Mouse (Mus musculus) MEL (cell line): ENCODE results near the gene Ctdspl.

Source experiments
- CTCF ChIP-seq, 3 experiments: IDR thresholded peaks in 2 of 3; conservative IDR thresholded peaks in 1 of 3; 2 replicates each; pipeline ENCODE4 v1.5.1; 2011 to 2012; ENCODE audit warnings: low read length in 3 of 3, low read depth in 2 of 3, mild to moderate bottlenecking in 2 of 3, improper control_type of control experiment in 1 of 3, inconsistent platforms in 1 of 3, mixed read lengths in 1 of 3, moderate library complexity in 1 of 3; ENCODE audit not compliant: control insufficient read depth in 1 of 3, insufficient read depth in 1 of 3, poor library complexity in 1 of 3, severe bottlenecking in 1 of 3
- POLR2A ChIP-seq, 2 experiments: IDR thresholded peaks; 2 replicates each; pipeline ENCODE4 v1.6.1; 2011 to 2012; ENCODE audit warnings: low read length in 2 of 2, mild to moderate bottlenecking in 2 of 2, control low read depth in 1 of 2, improper control_type of control experiment in 1 of 2, low read depth in 1 of 2, moderate library complexity in 1 of 2; ENCODE audit not compliant: control insufficient read depth in 1 of 2, insufficient read depth in 1 of 2, poor library complexity in 1 of 2

GRCm38 (mm10) chr9:119016785-119017507 is 90.7 kb downstream of the Ctdspl start:
- TF ChIP-seq CTCF (IDR thresholded peaks at IDR 0.05 in 2 of 3, conservative IDR thresholded peaks at IDR 0.05 in 1 of 3; ENCODE audit: control insufficient read depth in 1 of 3, insufficient read depth in 1 of 3, low read depth in 2 of 3, low read length in 3 of 3, poor library complexity in 1 of 3, severe bottlenecking in 1 of 3), result no peak
- no peak for TF ChIP-seq POLR2A (IDR thresholded peaks at IDR 0.05; ENCODE audit: control insufficient read depth in 1 of 2, insufficient read depth in 1 of 2, low read depth in 1 of 2, low read length in 2 of 2, poor library complexity in 1 of 2)
